ENCODE assay signal across 8 mouse cellular contexts in the genomic region with DNA sequence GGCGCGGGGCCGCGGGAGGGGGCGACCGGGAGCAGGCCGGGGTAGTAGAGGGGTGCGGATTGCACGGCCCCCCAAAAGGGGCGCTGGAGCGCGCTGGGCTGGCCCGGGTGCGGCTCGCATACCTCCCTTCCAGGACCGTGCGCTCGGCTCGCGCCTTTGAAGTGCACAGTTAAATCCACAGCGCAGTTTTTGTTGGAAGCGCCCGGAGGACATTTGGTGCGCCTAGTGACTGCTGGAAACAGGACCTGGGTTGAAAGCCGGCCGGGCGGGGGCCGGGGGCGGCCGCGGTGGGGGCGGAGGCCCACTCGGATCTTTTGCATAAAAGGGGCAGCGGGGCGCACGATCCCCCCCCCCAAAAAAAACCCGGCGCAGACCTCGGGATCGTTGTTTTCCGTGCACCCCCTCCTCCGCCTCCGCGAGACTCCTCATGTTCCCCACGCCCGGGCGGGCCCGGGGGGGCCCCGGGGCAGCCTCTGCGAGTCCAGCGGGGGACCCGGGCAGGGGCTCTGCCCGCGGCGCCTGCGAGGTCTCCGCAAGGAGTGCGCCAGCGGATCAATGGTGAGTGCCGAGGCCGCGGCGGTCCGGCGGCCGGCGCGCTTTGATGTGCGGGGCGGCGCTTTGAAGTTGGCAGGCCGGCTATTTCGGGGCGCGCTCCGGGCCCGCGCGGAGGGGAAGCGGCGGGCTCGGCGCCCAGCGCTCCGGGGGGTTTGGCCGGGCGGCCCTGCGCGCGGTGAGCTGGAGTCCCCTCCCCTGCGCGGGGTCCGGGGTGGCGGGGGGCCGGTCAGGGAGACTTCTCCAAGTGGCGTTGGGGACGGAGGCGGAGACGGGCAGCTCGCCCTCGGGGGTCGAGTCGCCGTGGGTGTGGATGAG. TPM values are rescaled to one million over a fixed set of nuclear protein-coding genes. Genes with fewer than 3 reads are reported as not detected.
DNase-seq lines count a peak whose midpoint lies in the region; ATAC-seq and TF ChIP-seq lines count a peak whose summit lies in the region.

No protein-coding gene starts in this region.

- peaks cover 0 to 33% of the 10 kb centered on the region in 2 experiments; a peak in 1 of 4 replicates for H3K4me1 ChIP-seq in ES-E14 (ENCODE audit: control insufficient read depth in 2 of 2, insufficient read depth in 2 of 2, low read length in 2 of 2, poor library complexity in 1 of 2)
- peaks cover 21% of the 10 kb centered on the region for H3K4me1 ChIP-seq in forebrain, postnatal 0 days (ENCODE audit: insufficient read depth)
- H3K4me1 ChIP-seq in liver, postnatal 0 days (ENCODE audit: insufficient read depth): peaks cover 14% of the 10 kb centered on the region
- peaks cover 43% of the 10 kb centered on the region for H3K4me1 ChIP-seq in neural tube, embryonic 14.5 days (ENCODE audit: control insufficient read depth, insufficient read depth, low read length)

- H3K4me2 ChIP-seq in forebrain, postnatal 0 days (ENCODE audit: low read depth): peak overlapping the region; percentile 89
- peak overlapping the region; percentile 87 for H3K4me2 ChIP-seq in liver, postnatal 0 days (ENCODE audit: low read depth, low read length)
- peak overlapping the region; percentile 96 for H3K4me2 ChIP-seq in neural tube, embryonic 14.5 days (ENCODE audit: low read depth, low read length)

- DNase-seq in ES-E14 (ENCODE audit: low read depth, low spot score): peak; percentile 83
- peak; percentile 81 for DNase-seq in cerebellum, adult 18-20 months
- DNase-seq in forebrain, postnatal 0 days: peak; percentile 87
- DNase-seq in heart, postnatal 25 days (ENCODE audit: low spot score): peak; percentile 71
- peak; percentile 64 to 85 for DNase-seq in layer of hippocampus, adult 18-20 months (ENCODE audit: low spot score in 2 of 2)
- DNase-seq in liver, postnatal 0 days: peak; percentile 72
- peak; percentile 88 for DNase-seq in testis, postnatal 10 days (ENCODE audit: low spot score)

- TF ChIP-seq EP300 in liver, postnatal 0 days (IDR thresholded peaks at IDR 0.05; ENCODE audit: low read depth): no peak

- H3K27ac ChIP-seq in ES-E14 (ENCODE audit: insufficient read depth, low read depth, low read length, poor library complexity, severe bottlenecking): peak overlapping the region; percentile 74
- H3K27ac ChIP-seq in forebrain, postnatal 0 days (ENCODE audit: low read depth, low read length): peak overlapping the region; percentile 99
- H3K27ac ChIP-seq in liver, postnatal 0 days (ENCODE audit: low read depth): peak overlapping the region; percentile 98
- H3K27ac ChIP-seq in neural tube, embryonic 14.5 days (ENCODE audit: low read depth, low read length): peak overlapping the region; percentile 96

- H3K27me3 ChIP-seq in forebrain, postnatal 0 days (ENCODE audit: insufficient read depth, low read length): no peaks in the 10 kb centered on the region
- H3K27me3 ChIP-seq in liver, postnatal 0 days (ENCODE audit: insufficient read depth, low read length): peaks cover 37% of the 10 kb centered on the region
- H3K27me3 ChIP-seq in neural tube, embryonic 14.5 days (ENCODE audit: control insufficient read depth, insufficient read depth, low read length): no peaks in the 10 kb centered on the region

- intact Hi-C loops in heart, postnatal 25 days (cut with DNase I): loop anchor here (5.0 kb wide), 1 partner anchor 256 kb away; no protein-coding TSS in a partner anchor

- peak; percentile 87 for ATAC-seq in forebrain, postnatal 0 days
- ATAC-seq in liver, postnatal 0 days: peak; percentile 87
- peak; percentile 83 for ATAC-seq in neural tube, embryonic 14.5 days (ENCODE audit: low read depth)

- H3K9ac ChIP-seq in ES-E14 (ENCODE audit: insufficient read depth, low read depth, low read length, poor library complexity, severe bottlenecking): peak overlapping the region; percentile 86
- peak overlapping the region; percentile 89 for H3K9ac ChIP-seq in forebrain, postnatal 0 days
- H3K9ac ChIP-seq in liver, postnatal 0 days (replicated peaks): peak overlapping the region; percentile 82
- peak overlapping the region; percentile 86 for H3K9ac ChIP-seq in neural tube, embryonic 14.5 days (replicated peaks; ENCODE audit: low read depth, low read length)

- TF ChIP-seq CTCF in forebrain, postnatal 0 days (IDR thresholded peaks at IDR 0.05; ENCODE audit: low read depth): no peak; the same call in 1 of the 2 replicates
- no peak for TF ChIP-seq CTCF in liver, postnatal 0 days (IDR thresholded peaks at IDR 0.05; ENCODE audit: low read depth)

- H3K9me3 ChIP-seq in ES-E14 (ENCODE audit: control insufficient read depth, insufficient read depth, low read depth, low read length): no peaks in the 10 kb centered on the region
- H3K9me3 ChIP-seq in forebrain, postnatal 0 days (ENCODE audit: low read length): no peaks in the 10 kb centered on the region
- no peaks in the 10 kb centered on the region for H3K9me3 ChIP-seq in liver, postnatal 0 days (ENCODE audit: low read length)
- no peaks in the 10 kb centered on the region for H3K9me3 ChIP-seq in neural tube, embryonic 14.5 days (ENCODE audit: control insufficient read depth, low read length)

- in situ Hi-C loops in ES-E14 (cut with MboI; ENCODE audit: low sequenced_read_pairs in 2 of 2, unreplicated experiment in 2 of 2): no loop called here

- 1% methylated on average over 98 of the region's 104 CpGs for WGBS in forebrain, postnatal 0 days
- WGBS in liver, postnatal 0 days (ENCODE audit: insufficient replicate concordance): 1% methylated on average over 63 of the region's 104 CpGs
- WGBS in neural tube, embryonic 14.5 days: under 1% methylated on average over 79 of the region's 104 CpGs

- H3K36me3 ChIP-seq in ES-E14 (ENCODE audit: control insufficient read depth, insufficient read depth, low read length, poor library complexity, severe bottlenecking): peaks cover 14% of the 10 kb centered on the region; the same call in 1 of the 2 replicates
- H3K36me3 ChIP-seq in forebrain, postnatal 0 days (ENCODE audit: insufficient read depth): no peaks in the 10 kb centered on the region; the same call in 1 of the 2 replicates
- H3K36me3 ChIP-seq in liver, postnatal 0 days (replicated peaks; ENCODE audit: insufficient read depth, low read length): no peaks in the 10 kb centered on the region
- H3K36me3 ChIP-seq in neural tube, embryonic 14.5 days (ENCODE audit: control insufficient read depth, insufficient read depth, low read length): no peaks in the 10 kb centered on the region

- peak overlapping the region; percentile 79 to 83 for H3K4me3 ChIP-seq in ES-E14 (ENCODE audit: insufficient read depth in 1 of 2, low read depth in 1 of 2, low read length in 2 of 2, poor library complexity in 1 of 2, severe bottlenecking in 1 of 2)
- H3K4me3 ChIP-seq in forebrain, postnatal 0 days (ENCODE audit: low read depth, low read length): peak overlapping the region; percentile 98
- H3K4me3 ChIP-seq in liver, postnatal 0 days (ENCODE audit: low read depth, low read length): peak overlapping the region; percentile 71
- peak overlapping the region; percentile 90 for H3K4me3 ChIP-seq in neural tube, embryonic 14.5 days (ENCODE audit: low read depth, low read length)

TF ChIP-seq in ES-E14, 5 proteins besides CTCF, POLR2A, EP300 and RAD21:
- TF ChIP-seq ZNF384 (IDR thresholded peaks at IDR 0.05; ENCODE audit: low read depth, low read length) (no peak), HCFC1 (IDR thresholded peaks at IDR 0.05; ENCODE audit: borderline replicate concordance, insufficient read depth, low read length) (no peak; the same call in 1 of the 2 replicates), ZC3H11A (IDR thresholded peaks at IDR 0.05; ENCODE audit: borderline replicate concordance, low read depth, low read length) (no peak)

RNA-seq across cellular contexts. Expression of gene Axin2, which starts 0.7 kb away (rescaled TPM):
- 7.7 and 12.3 TPM in 2 replicates for total RNA-seq in ES-E14 (2012; rRNA removed)
- total RNA-seq in forebrain, postnatal 0 days (2014; rRNA removed): 28.7 and 35.6 TPM in 2 replicates
- 4.5 and 5.0 TPM in 2 replicates for polyA plus RNA-seq in forebrain, postnatal 0 days (2015; fragmentation: Nextera tagmentation; extraction: Ambion mirVana)
- total RNA-seq in heart, postnatal 25 days (2021): 1 to 10 TPM; 5.2 to 6.0 TPM
- 10 to 100 TPM; 30.6 to 33.8 TPM for total RNA-seq in layer of hippocampus, adult 18-20 months (2021)
- 0.47 and 0.63 TPM in 2 replicates for polyA plus RNA-seq in liver, postnatal 0 days (2015; fragmentation: Nextera tagmentation; extraction: Ambion mirVana)
- 6.6 and 9.1 TPM in 2 replicates for polyA plus RNA-seq in neural tube, embryonic 14.5 days (2014; fragmentation: Nextera tagmentation; extraction: Ambion mirVana)

Comparison
In these comparisons a context has a peak if more than half of its experiments do, and no peak if none do; other contexts are left out.
1. Peak in every context shown above with its lines: DNase-seq, ATAC-seq, H3K4me3 ChIP-seq and H3K27ac ChIP-seq.